Mouse (Mus musculus): Measurements from ENCODE around the gene Stx1b. TPM values are rescaled to one million over a fixed set of nuclear protein-coding genes. Genes with fewer than 3 reads are reported as not detected.
"Not testable (repeated sequence)": the region's sequence is repeated elsewhere in the genome, so short reads cannot be mapped to it uniquely, and the experiment has no call there.

Gene Stx1b
- polyA plus RNA-seq, 1 experiment, result 0.01 TPM

DNA sequence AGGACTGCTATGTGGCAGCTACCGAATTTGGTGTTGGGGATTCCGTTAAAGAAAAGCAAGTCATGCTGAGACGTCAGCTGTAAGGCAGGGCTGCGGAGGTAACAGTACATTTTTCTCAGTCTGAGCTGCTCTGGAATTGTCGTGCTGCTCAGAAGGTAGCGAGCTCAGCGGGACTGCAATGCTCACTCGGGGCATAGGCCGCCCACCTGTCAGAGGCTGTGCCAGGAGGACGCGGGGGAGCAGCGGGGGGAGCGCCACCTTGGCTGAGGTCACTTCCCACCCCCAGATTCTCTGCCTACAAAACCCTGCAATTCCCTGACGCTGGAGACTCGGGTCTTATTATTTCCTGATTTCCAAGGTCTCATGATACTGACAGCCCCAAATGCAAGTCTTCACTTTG lies 16.5 kb upstream of the Stx1b start:
- Histone ChIP-seq H3ac (ENCODE audit: control insufficient read depth, insufficient read length, low read depth) (no peak overlapping the region), H3K4me3 (ENCODE audit: insufficient read depth, poor library complexity, severe bottlenecking) (no peak overlapping the region), H3K27me3 (ENCODE audit: control insufficient read depth, insufficient read depth, insufficient read length) (no peaks in the 10 kb centered on the region), H3K36me3 (ENCODE audit: control insufficient read depth, insufficient read depth) (peaks cover 24% of the 10 kb centered on the region), H3K79me2 (ENCODE audit: control insufficient read depth, insufficient read depth) (peaks cover 12% of the 10 kb centered on the region), H3K79me3 (ENCODE audit: low read depth) (peaks cover 2% of the 10 kb centered on the region)
- no peak for TF ChIP-seq FOSL1 (IDR thresholded peaks at IDR 0.05; ENCODE audit: insufficient read depth, low read length, poor library complexity, severe bottlenecking)
- TF ChIP-seq MYOG (IDR thresholded peaks at IDR 0.05; ENCODE audit: control insufficient read depth, extremely low read depth, insufficient read length), result no peak
- no peak for TF ChIP-seq CEBPB (IDR thresholded peaks at IDR 0.05; ENCODE audit: low read depth)
- TF ChIP-seq USF1 (IDR thresholded peaks at IDR 0.05; ENCODE audit: low read depth), result no peak
- TF ChIP-seq CTCF (IDR thresholded peaks at IDR 0.05; ENCODE audit: control insufficient read depth, insufficient read depth, insufficient read length), result no peak
- TF ChIP-seq MAX (IDR thresholded peaks at IDR 0.05), result no peak
- no peak for TF ChIP-seq MYOD1 (IDR thresholded peaks at IDR 0.05; ENCODE audit: control insufficient read depth, insufficient read length, low read depth)

DNA sequence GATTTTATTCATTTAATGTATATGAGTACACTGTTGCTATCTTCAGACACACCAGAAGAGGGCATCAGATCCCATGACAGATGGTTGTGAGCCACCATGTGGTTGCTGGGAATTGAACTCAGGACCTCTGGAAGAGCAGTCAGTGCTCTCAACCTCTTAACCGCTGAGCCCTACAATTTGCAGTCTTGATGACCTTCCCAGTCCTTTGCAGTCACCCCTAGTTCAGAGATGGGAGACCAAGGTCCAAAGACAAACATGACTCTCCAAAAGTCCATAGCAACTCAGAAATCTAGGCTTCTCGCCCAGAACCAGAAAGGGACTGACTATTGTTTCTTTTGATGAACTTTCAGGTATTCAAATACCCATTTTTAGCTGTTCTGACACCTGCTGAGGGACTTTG lies 15.7 kb upstream of the Stx1b start:
- not testable (repeated sequence) for H3ac ChIP-seq (ENCODE audit: control insufficient read depth, insufficient read length, low read depth); H3K79me3 ChIP-seq (ENCODE audit: low read depth); H3K4me3 ChIP-seq (ENCODE audit: insufficient read depth, poor library complexity, severe bottlenecking); H3K27me3 ChIP-seq (ENCODE audit: control insufficient read depth, insufficient read depth, insufficient read length)
- Histone ChIP-seq H3K79me2 (ENCODE audit: control insufficient read depth, insufficient read depth) (peaks cover 12% of the 10 kb centered on the region), H3K36me3 (ENCODE audit: control insufficient read depth, insufficient read depth) (peaks cover 18% of the 10 kb centered on the region)

DNA sequence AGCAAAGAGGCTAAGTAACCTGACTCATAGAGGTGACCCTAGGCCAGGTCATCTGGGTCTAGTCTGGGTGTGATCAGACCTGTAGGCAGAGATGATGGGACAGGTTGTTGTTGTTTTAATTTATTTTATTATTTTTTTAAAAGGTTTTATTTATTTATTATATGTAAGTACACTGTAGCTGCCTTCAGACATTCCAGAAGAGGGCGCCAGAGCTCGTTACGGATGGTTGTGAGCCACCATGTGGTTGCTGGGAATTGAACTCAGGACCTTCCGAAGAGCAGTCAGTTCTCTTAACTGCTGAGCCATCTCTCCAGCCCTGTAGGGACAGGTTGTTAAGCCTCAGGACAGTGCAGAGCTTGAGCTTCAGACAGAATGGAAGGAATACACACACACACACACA lies 13.5 kb upstream of the Stx1b start:
- H3ac ChIP-seq (ENCODE audit: control insufficient read depth, insufficient read length, low read depth); H3K36me3 ChIP-seq (ENCODE audit: control insufficient read depth, insufficient read depth); H3K4me3 ChIP-seq (ENCODE audit: insufficient read depth, poor library complexity, severe bottlenecking); H3K79me2 ChIP-seq (ENCODE audit: control insufficient read depth, insufficient read depth); H3K27me3 ChIP-seq (ENCODE audit: control insufficient read depth, insufficient read depth, insufficient read length); H3K79me3 ChIP-seq (ENCODE audit: low read depth): not testable (repeated sequence)

DNA sequence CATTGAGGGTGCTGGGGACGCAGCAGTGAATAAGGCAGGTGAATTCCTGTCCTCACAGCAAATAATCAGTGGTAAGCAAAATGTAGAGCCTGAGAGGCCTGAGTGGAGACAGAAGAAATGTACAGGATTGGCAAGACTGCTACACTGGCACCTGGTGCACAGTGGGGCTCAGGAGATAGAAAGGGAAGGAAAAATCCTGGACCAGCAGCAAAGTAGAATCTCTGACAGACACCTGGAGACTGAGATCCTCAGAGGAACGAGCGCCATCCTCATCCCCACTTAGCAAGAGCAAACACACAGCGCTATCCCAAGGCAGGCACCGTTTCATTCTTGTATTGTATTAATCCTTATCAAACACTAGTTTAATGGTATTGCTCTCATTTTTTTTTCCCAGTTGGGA lies 13.1 kb upstream of the Stx1b start:
- Histone ChIP-seq H3K27me3 (ENCODE audit: control insufficient read depth, insufficient read depth, insufficient read length) (no peaks in the 10 kb centered on the region), H3K4me3 (ENCODE audit: insufficient read depth, poor library complexity, severe bottlenecking) (no peak overlapping the region)
- no peak for TF ChIP-seq USF1 (IDR thresholded peaks at IDR 0.05; ENCODE audit: low read depth)
- no peak for TF ChIP-seq FOSL1 (IDR thresholded peaks at IDR 0.05; ENCODE audit: insufficient read depth, low read length, poor library complexity, severe bottlenecking)
- TF ChIP-seq CTCF (IDR thresholded peaks at IDR 0.05; ENCODE audit: control insufficient read depth, insufficient read depth, insufficient read length), result no peak
- TF ChIP-seq CEBPB (IDR thresholded peaks at IDR 0.05; ENCODE audit: low read depth), result no peak
- TF ChIP-seq MYOD1 (IDR thresholded peaks at IDR 0.05; ENCODE audit: control insufficient read depth, insufficient read length, low read depth), result no peak
- TF ChIP-seq MYOG (IDR thresholded peaks at IDR 0.05; ENCODE audit: control insufficient read depth, extremely low read depth, insufficient read length), result no peak
- TF ChIP-seq MAX (IDR thresholded peaks at IDR 0.05), result no peak

DNA sequence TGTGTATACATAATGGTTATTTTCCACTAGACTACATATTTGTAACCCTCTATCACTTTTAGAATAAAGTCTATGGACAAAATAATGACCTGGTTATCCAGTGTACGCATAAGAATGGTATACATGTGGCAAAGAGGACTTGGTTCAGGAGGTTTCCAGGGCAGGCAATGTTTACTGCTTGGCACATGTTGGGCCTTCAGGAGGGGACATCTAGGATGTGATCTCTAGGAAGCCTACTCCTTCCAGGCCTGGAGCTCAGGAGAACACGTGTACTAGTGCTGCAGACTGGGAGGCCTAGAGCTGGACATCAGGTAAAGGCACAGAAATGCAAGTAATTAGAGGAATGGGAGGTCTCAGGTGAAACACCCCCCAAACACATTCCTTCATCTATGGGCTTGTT lies 11.2 kb upstream of the Stx1b start:
- TF ChIP-seq CTCF (IDR thresholded peaks at IDR 0.05; ENCODE audit: control insufficient read depth, insufficient read depth, insufficient read length) (no peak), USF1 (IDR thresholded peaks at IDR 0.05; ENCODE audit: low read depth) (no peak), MAX (IDR thresholded peaks at IDR 0.05) (no peak), CEBPB (IDR thresholded peaks at IDR 0.05; ENCODE audit: low read depth) (no peak), MYOG (IDR thresholded peaks at IDR 0.05; ENCODE audit: control insufficient read depth, extremely low read depth, insufficient read length) (no peak), FOSL1 (IDR thresholded peaks at IDR 0.05; ENCODE audit: insufficient read depth, low read length, poor library complexity, severe bottlenecking) (no peak), MYOD1 (IDR thresholded peaks at IDR 0.05; ENCODE audit: control insufficient read depth, insufficient read length, low read depth) (no peak)
- Histone ChIP-seq H3K4me3 (ENCODE audit: insufficient read depth, poor library complexity, severe bottlenecking) (no peak overlapping the region), H3ac (ENCODE audit: control insufficient read depth, insufficient read length, low read depth) (no peak overlapping the region), H3K27me3 (ENCODE audit: control insufficient read depth, insufficient read depth, insufficient read length) (no peaks in the 10 kb centered on the region), H3K79me2 (ENCODE audit: control insufficient read depth, insufficient read depth) (no peaks in the 10 kb centered on the region), H3K79me3 (ENCODE audit: low read depth) (no peaks in the 10 kb centered on the region), H3K36me3 (ENCODE audit: control insufficient read depth, insufficient read depth) (no peaks in the 10 kb centered on the region)

More for the DNA sequence above, 13.1 kb upstream of the Stx1b start:
- Histone ChIP-seq H3ac (ENCODE audit: control insufficient read depth, insufficient read length, low read depth) (no peak overlapping the region), H3K36me3 (ENCODE audit: control insufficient read depth, insufficient read depth) (no peaks in the 10 kb centered on the region), H3K79me2 (ENCODE audit: control insufficient read depth, insufficient read depth) (peaks cover 6% of the 10 kb centered on the region), H3K79me3 (ENCODE audit: low read depth) (no peaks in the 10 kb centered on the region)

DNA sequence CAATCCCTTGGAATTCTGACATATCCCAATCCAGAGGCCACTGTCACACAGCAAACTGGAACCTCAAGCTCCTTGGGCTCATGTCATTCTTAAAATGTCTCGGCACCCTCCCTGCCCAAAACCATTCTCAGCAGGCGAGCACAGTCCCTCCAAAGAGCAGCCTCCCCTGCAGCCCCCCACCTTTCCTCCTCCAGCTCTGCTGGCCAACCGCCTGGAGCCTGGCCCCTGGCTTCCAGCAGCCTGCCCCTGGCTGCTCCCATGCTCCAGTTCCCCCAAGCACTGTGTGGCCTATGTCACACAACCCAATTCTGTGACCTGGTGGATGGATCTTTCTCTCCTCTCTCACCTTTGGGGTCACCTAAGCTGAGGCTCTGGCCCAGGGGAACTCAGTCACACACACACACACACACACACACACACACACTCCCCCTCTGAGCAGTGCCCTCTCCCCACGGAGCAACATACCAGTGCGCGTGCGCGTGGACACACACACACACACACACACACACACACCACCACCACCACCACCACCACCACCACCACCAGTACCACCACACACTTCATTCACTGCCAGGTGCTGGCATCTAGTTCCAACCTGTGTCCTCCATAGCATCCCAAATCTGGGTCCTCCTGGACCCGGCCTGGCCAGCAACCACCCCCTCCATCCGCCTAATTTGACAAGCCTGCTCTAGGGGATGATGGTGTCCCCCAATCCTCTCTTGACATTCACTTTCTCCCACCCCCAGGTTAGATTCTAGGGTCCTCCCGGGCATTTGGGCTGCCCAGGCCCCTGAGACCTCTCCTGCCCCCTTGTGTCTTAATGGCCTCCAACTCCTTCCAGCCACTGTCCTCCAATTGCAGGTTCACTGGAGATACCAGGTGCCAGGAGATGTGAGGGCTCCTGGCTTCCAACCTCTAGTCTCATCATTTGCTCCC lies 845 bp downstream of the Stx1b start:
- TF ChIP-seq MYOD1 (IDR thresholded peaks at IDR 0.05; ENCODE audit: control insufficient read depth, insufficient read length, low read depth), result no peak
- no peak for TF ChIP-seq CTCF (IDR thresholded peaks at IDR 0.05; ENCODE audit: control insufficient read depth, insufficient read depth, insufficient read length)
- no peak for TF ChIP-seq FOSL1 (IDR thresholded peaks at IDR 0.05; ENCODE audit: insufficient read depth, low read length, poor library complexity, severe bottlenecking)
- TF ChIP-seq CEBPB (IDR thresholded peaks at IDR 0.05; ENCODE audit: low read depth), result no peak
- no peak for TF ChIP-seq MYOG (IDR thresholded peaks at IDR 0.05; ENCODE audit: control insufficient read depth, extremely low read depth, insufficient read length)
- no peak for TF ChIP-seq MAX (IDR thresholded peaks at IDR 0.05)
- TF ChIP-seq USF1 (IDR thresholded peaks at IDR 0.05; ENCODE audit: low read depth), result no peak
- no peaks in the 10 kb centered on the region for H3K79me3 ChIP-seq (ENCODE audit: low read depth)
- H3K79me2 ChIP-seq (ENCODE audit: control insufficient read depth, insufficient read depth), result no peaks in the 10 kb centered on the region
- no peaks in the 10 kb centered on the region for H3K36me3 ChIP-seq (ENCODE audit: control insufficient read depth, insufficient read depth)
- H3K4me3 ChIP-seq (ENCODE audit: insufficient read depth, poor library complexity, severe bottlenecking), result no peak overlapping the region
- H3ac ChIP-seq (ENCODE audit: control insufficient read depth, insufficient read length, low read depth), result no peak overlapping the region
- peaks cover 32% of the 10 kb centered on the region for H3K27me3 ChIP-seq (ENCODE audit: control insufficient read depth, insufficient read depth, insufficient read length)

Measured in C2C12 (cell line).